Comparison of ENCODE assay signal across 18 mouse cellular contexts in the genomic region with DNA sequence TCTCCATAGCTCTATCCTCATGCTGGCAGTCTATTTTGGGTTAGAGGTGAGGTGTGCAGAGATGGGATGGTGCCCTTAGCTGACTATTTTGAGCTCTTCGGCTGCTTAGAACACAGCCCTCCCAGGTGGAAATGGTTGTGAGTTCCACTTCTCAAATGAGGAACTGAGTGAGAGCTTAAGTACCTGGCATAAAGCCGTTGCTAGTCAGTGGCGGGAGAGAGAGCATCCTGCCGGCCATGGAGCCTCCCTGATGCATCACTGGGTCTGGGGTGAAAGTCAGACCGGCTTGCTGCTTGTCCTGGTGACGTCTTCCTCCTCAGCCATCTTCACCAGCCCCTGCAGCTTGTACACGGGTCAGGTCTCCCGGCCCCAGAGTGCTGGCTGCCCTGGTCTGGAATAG. TPM values are rescaled to one million over a fixed set of nuclear protein-coding genes. Genes with fewer than 3 reads are reported as not detected.
DNase-seq lines count a peak whose midpoint lies in the region; ATAC-seq and TF ChIP-seq lines count a peak whose summit lies in the region.
"Had no signal": no experiment of that assay in that cellular context is flagged by ENCODE, and none has a peak within 500 bp of the region (broad histone marks: within the 10 kb centered on the region; RNA-seq: fewer than 3 reads in every experiment).

No protein-coding gene starts in this region.

- H3K27me3 ChIP-seq in heart, embryonic 10.5 days (ENCODE audit: insufficient read depth, poor library complexity, severe bottlenecking), result no peaks in the 10 kb centered on the region
- H3K27me3 ChIP-seq in hindbrain, embryonic 10.5 days (ENCODE audit: insufficient read depth, poor library complexity, severe bottlenecking), result no peaks in the 10 kb centered on the region
- no peaks in the 10 kb centered on the region for H3K27me3 ChIP-seq in hindbrain, embryonic 13.5 days
- H3K27me3 ChIP-seq in embryonic facial prominence, embryonic 10.5 days (replicated peaks; ENCODE audit: low read depth, poor library complexity, severe bottlenecking), result no peaks in the 10 kb centered on the region
- no peaks in the 10 kb centered on the region for H3K27me3 ChIP-seq in liver, postnatal 0 days (ENCODE audit: insufficient read depth, low read length)
- H3K27me3 ChIP-seq: forebrain, embryonic 12.5 days; limb, embryonic 15.5 days; megakaryocyte, embryonic 14.5 days; Patski; stomach, embryonic 15.5 days had no signal

- H3K4me2 ChIP-seq in hindbrain, embryonic 13.5 days, result no peak overlapping the region
- no peak overlapping the region for H3K4me2 ChIP-seq in liver, postnatal 0 days (ENCODE audit: low read depth, low read length)
- H3K4me2 ChIP-seq: forebrain, embryonic 12.5 days; limb, embryonic 15.5 days; stomach, embryonic 15.5 days had no signal

- 65% methylated on average over 8 of the region's 8 CpGs for WGBS in heart, embryonic 10.5 days
- 83% methylated on average over 8 of the region's 8 CpGs for WGBS in hindbrain, embryonic 10.5 days
- WGBS in hindbrain, embryonic 13.5 days, result 80% methylated on average over 8 of the region's 8 CpGs
- WGBS in embryonic facial prominence, embryonic 10.5 days, result 83% methylated on average over 8 of the region's 8 CpGs
- 63% methylated on average over 8 of the region's 8 CpGs for WGBS in liver, postnatal 0 days (ENCODE audit: insufficient replicate concordance)

- H3K27ac ChIP-seq in heart, embryonic 10.5 days, result peak overlapping the region; percentile 72
- 0 out of 2 replicates have a peak overlapping the region, but pooled peaks have one; percentile 9 for H3K27ac ChIP-seq in hindbrain, embryonic 10.5 days
- H3K27ac ChIP-seq in hindbrain, embryonic 13.5 days, result no peak overlapping the region
- peak overlapping the region; percentile 7; the same call in 1 of the 2 replicates for H3K27ac ChIP-seq in embryonic facial prominence, embryonic 10.5 days (replicated peaks)
- H3K27ac ChIP-seq in liver, postnatal 0 days (ENCODE audit: low read depth), result 0 out of 2 replicates have a peak overlapping the region, but pooled peaks have one; percentile 8
- H3K27ac ChIP-seq: forebrain, embryonic 12.5 days; limb, embryonic 15.5 days; stomach, embryonic 15.5 days had no signal

- no peak overlapping the region for H3K9ac ChIP-seq in hindbrain, embryonic 13.5 days
- H3K9ac ChIP-seq in liver, postnatal 0 days (replicated peaks), result no peak overlapping the region; the same call in 1 of the 2 replicates
- H3K9ac ChIP-seq: forebrain, embryonic 12.5 days; limb, embryonic 15.5 days; stomach, embryonic 15.5 days had no signal

- no peak for DNase-seq in heart, embryonic 10.5 days (ENCODE audit: low spot score)
- no peak for DNase-seq in heart, adult 11 months
- no peak for DNase-seq in hindbrain, embryonic 10.5 days (ENCODE audit: low spot score)
- no peak for DNase-seq in embryonic facial prominence, embryonic 10.5 days (ENCODE audit: low spot score)
- no peak for DNase-seq in liver, postnatal 0 days
- DNase-seq in gastrocnemius, postnatal 14 days, result no peak
- DNase-seq in ovary, postnatal 14 days (ENCODE audit: low spot score), result no peak
- DNase-seq: adrenal gland, postnatal 25 days; cerebellum, adult 9-10 months; kidney, adult 18-20 months; kidney, postnatal 14 days had no signal

- no peaks in the 10 kb centered on the region for H3K9me3 ChIP-seq in heart, embryonic 10.5 days
- H3K9me3 ChIP-seq in hindbrain, embryonic 10.5 days, result no peaks in the 10 kb centered on the region
- H3K9me3 ChIP-seq in hindbrain, embryonic 13.5 days, result no peaks in the 10 kb centered on the region
- no peaks in the 10 kb centered on the region for H3K9me3 ChIP-seq in embryonic facial prominence, embryonic 10.5 days
- H3K9me3 ChIP-seq in liver, postnatal 0 days (ENCODE audit: low read length), result no peaks in the 10 kb centered on the region
- H3K9me3 ChIP-seq: forebrain, embryonic 12.5 days; limb, embryonic 15.5 days; megakaryocyte, embryonic 14.5 days; stomach, embryonic 15.5 days had no signal

- ATAC-seq in hindbrain, embryonic 13.5 days (ENCODE audit: low FRiP score), result no peak
- ATAC-seq in liver, postnatal 0 days, result no peak
- ATAC-seq: lung, postnatal 0 days; Patski had no signal

- TF ChIP-seq CTCF in liver, postnatal 0 days (IDR thresholded peaks at IDR 0.05; ENCODE audit: low read depth), result no peak

- no peak for TF ChIP-seq EP300 in liver, postnatal 0 days (IDR thresholded peaks at IDR 0.05; ENCODE audit: low read depth)

- H3K36me3 ChIP-seq in heart, embryonic 10.5 days, result no peaks in the 10 kb centered on the region
- no peaks in the 10 kb centered on the region for H3K36me3 ChIP-seq in hindbrain, embryonic 10.5 days
- no peaks in the 10 kb centered on the region for H3K36me3 ChIP-seq in hindbrain, embryonic 13.5 days
- no peaks in the 10 kb centered on the region for H3K36me3 ChIP-seq in embryonic facial prominence, embryonic 10.5 days (replicated peaks)
- H3K36me3 ChIP-seq in liver, postnatal 0 days (replicated peaks; ENCODE audit: insufficient read depth, low read length), result no peaks in the 10 kb centered on the region; the same call in 1 of the 2 replicates
- H3K36me3 ChIP-seq: forebrain, embryonic 12.5 days; limb, embryonic 15.5 days; stomach, embryonic 15.5 days had no signal

- intact Hi-C loops in gastrocnemius, postnatal 14 days (cut with DNase I; ENCODE audit: low total_unique reads), result no loop called here

- H3K4me1 ChIP-seq in heart, embryonic 10.5 days, result peaks cover 83% of the 10 kb centered on the region
- peaks cover 62% of the 10 kb centered on the region for H3K4me1 ChIP-seq in hindbrain, embryonic 10.5 days (replicated peaks)
- H3K4me1 ChIP-seq in hindbrain, embryonic 13.5 days (replicated peaks), result peaks cover 43% of the 10 kb centered on the region
- H3K4me1 ChIP-seq in embryonic facial prominence, embryonic 10.5 days, result peaks cover 76% of the 10 kb centered on the region
- H3K4me1 ChIP-seq in liver, postnatal 0 days (ENCODE audit: insufficient read depth), result peaks cover 46% of the 10 kb centered on the region

- H3K4me3 ChIP-seq in heart, embryonic 10.5 days, result no peak overlapping the region
- H3K4me3 ChIP-seq in hindbrain, embryonic 10.5 days, result no peak overlapping the region
- H3K4me3 ChIP-seq in hindbrain, embryonic 13.5 days, result no peak overlapping the region
- no peak overlapping the region for H3K4me3 ChIP-seq in embryonic facial prominence, embryonic 10.5 days
- H3K4me3 ChIP-seq in liver, postnatal 0 days (ENCODE audit: low read depth, low read length), result no peak overlapping the region
- H3K4me3 ChIP-seq: forebrain, embryonic 12.5 days; limb, embryonic 15.5 days; megakaryocyte, embryonic 14.5 days; stomach, embryonic 15.5 days had no signal

RNA-seq across cellular contexts. Expression of a gene that starts 28.5 kb away (rescaled TPM):
- 7.6 and 8.2 TPM in 2 replicates for polyA plus RNA-seq in heart, embryonic 10.5 days (2016; fragmentation: Nextera tagmentation; extraction: Ambion mirVana)
- polyA plus RNA-seq in hindbrain, embryonic 10.5 days (2016; fragmentation: Nextera tagmentation; extraction: Ambion mirVana), result 8.0 and 8.6 TPM in 2 replicates
- 6.7 and 7.5 TPM in 2 replicates for polyA plus RNA-seq in hindbrain, embryonic 13.5 days (2015; fragmentation: Nextera tagmentation; extraction: Ambion mirVana)
- polyA plus RNA-seq in embryonic facial prominence, embryonic 10.5 days (2016; fragmentation: Nextera tagmentation; extraction: Ambion mirVana), result 8.6 and 9.0 TPM in 2 replicates
- 1.8 TPM in 2 replicates for polyA plus RNA-seq in liver, postnatal 0 days (2015; fragmentation: Nextera tagmentation; extraction: Ambion mirVana)
- total RNA-seq in gastrocnemius, postnatal 14 days (2021), result 10 to 100 TPM in 1 of 2 experiments, 1 to 10 TPM in 1; 10.0 to 12.8 TPM

RNA-seq across cellular contexts. Expression of a gene that starts 44.7 kb away (rescaled TPM):
- polyA plus RNA-seq in heart, embryonic 10.5 days (2016; fragmentation: Nextera tagmentation; extraction: Ambion mirVana), result 13.4 and 14.2 TPM in 2 replicates
- 19.5 and 22.0 TPM in 2 replicates for polyA plus RNA-seq in hindbrain, embryonic 10.5 days (2016; fragmentation: Nextera tagmentation; extraction: Ambion mirVana)
- polyA plus RNA-seq in hindbrain, embryonic 13.5 days (2015; fragmentation: Nextera tagmentation; extraction: Ambion mirVana), result 18.4 and 21.3 TPM in 2 replicates
- polyA plus RNA-seq in embryonic facial prominence, embryonic 10.5 days (2016; fragmentation: Nextera tagmentation; extraction: Ambion mirVana), result 17.2 and 17.7 TPM in 2 replicates
- 5.3 and 5.5 TPM in 2 replicates for polyA plus RNA-seq in liver, postnatal 0 days (2015; fragmentation: Nextera tagmentation; extraction: Ambion mirVana)
- total RNA-seq in gastrocnemius, postnatal 14 days (2021), result 10 to 100 TPM; 49.4 to 54.9 TPM
